8 mouse cellular contexts compared by ENCODE assay signal in the genomic region with DNA sequence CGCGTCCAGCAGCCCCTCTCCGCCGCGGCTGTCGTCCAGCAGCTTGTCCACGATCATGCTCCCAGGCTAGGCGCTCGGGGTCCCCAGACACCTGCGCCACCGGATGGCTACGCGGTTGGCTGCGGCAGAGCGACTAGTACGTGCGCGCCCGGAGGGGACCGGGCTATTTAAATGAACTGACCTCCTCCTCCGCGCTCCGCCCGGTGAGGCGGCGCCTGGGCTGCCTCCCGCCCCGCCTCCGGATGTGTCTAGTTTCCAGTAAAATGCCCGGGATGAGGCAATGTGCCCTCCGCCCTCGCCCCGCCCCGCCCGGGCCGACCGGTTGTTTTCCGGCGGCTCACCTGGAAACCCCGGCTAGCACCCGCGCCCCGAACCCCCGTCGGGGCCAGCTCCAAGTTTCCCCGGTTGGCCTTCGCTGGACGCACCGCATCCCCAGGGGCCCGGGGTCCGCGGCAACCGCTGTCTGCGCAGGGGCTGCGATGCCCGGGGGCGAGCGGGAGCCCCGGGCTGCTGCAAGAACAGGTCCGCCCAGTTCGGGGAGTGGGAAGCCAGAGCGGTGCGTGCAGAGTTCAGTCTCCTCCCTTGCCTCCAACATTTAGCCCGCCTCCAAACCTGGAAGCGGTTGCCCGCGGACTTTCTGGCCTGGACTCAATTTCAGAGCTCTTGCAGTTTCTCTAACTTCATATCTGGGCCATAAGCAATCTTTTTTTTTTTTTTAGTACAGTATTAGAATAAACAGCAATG. TPM values are rescaled to one million over a fixed set of nuclear protein-coding genes. Genes with fewer than 3 reads are reported as not detected.
DNase-seq lines count a peak whose midpoint lies in the region; ATAC-seq lines count a peak whose summit lies in the region.

No protein-coding gene starts in this region.

- peaks cover 11% of the 10 kb centered on the region; the same call in 1 of the 2 replicates for H3K27me3 ChIP-seq in hindbrain, embryonic 10.5 days (ENCODE audit: insufficient read depth, poor library complexity, severe bottlenecking)

- H3K9me3 ChIP-seq in hindbrain, embryonic 10.5 days: no peaks in the 10 kb centered on the region

- H3K4me3 ChIP-seq in hindbrain, embryonic 10.5 days: peak overlapping the region; percentile 84

- peaks cover 35% of the 10 kb centered on the region for H3K4me1 ChIP-seq in hindbrain, embryonic 10.5 days (replicated peaks)

- ATAC-seq in frontal cortex, adult (ENCODE audit: low TSS enrichment): peak; percentile 82

- DNase-seq in Muller cell, postnatal 12 days (ENCODE audit: inconsistent ontology term): peak; percentile 99
- peak; percentile 95 for DNase-seq in cerebellum, adult 9-10 months
- DNase-seq in hindbrain, embryonic 10.5 days (ENCODE audit: low spot score): peak; percentile 88
- peak; percentile 72 to 81 for DNase-seq in layer of hippocampus, postnatal 10 days (ENCODE audit: low spot score in 2 of 2)
- DNase-seq in lung, postnatal 10 days: peak; percentile 96
- peak; percentile 82 for DNase-seq in ovary, postnatal 14 days (ENCODE audit: low spot score)
- DNase-seq in thymus, postnatal 14 days: peak; percentile 92

- under 1% methylated on average over 67 of the region's 67 CpGs for WGBS in hindbrain, embryonic 10.5 days

- peak overlapping the region; percentile 90 for H3K27ac ChIP-seq in hindbrain, embryonic 10.5 days

- peaks cover 16% of the 10 kb centered on the region for H3K36me3 ChIP-seq in hindbrain, embryonic 10.5 days

RNA-seq across cellular contexts. Expression of gene Nfkbiz, which starts 16.5 kb away (rescaled TPM):
- 1.1 and 1.4 TPM in 2 replicates for polyA plus RNA-seq in hindbrain, embryonic 10.5 days (2016; fragmentation: Nextera tagmentation; extraction: Ambion mirVana)
- 1 to 10 TPM; 4.4 to 4.5 TPM for total RNA-seq in layer of hippocampus, postnatal 10 days (2021)

Comparison
In these comparisons a context has a peak if more than half of its experiments do, and no peak if none do; other contexts are left out.
1. Peak in every context shown above with its lines: DNase-seq, ATAC-seq, H3K4me3 ChIP-seq and H3K27ac ChIP-seq.